Comparison of ENCODE assay signal across 9 mouse cellular contexts in the genomic region with DNA sequence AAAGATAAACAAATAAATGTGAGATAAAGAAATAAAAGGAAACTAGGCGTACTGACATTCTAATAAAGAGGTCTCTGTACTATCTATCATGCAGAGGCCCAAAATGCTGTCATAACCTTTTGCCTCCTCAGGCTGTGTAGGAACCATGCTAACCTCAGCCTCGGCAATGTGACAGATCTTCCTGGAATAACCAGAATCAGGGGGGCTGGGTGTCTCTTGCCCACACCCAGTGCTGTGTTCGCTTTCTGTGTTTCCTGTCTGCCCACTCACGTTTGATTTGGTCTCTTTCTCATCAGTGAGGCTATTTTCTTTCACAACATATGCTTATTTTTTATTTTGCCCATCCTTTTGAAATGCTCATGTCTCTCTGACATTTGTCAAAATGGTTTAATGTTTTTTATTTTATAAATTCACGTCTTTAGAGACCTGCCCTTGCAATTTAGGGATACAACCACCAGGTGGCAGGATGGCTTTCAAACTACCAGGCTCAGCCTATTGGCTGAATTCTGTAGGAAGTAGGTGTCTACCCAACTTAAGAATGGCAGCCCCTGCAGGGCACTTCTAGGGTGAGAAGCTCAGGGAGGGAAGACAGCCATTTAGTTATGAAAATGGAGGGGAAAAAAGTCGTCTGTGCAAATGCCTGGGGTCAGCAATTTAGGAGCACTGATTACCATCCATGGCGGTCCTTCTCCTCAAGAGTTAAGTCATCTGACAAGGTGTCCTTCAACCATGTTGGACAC.
DNase-seq lines count a peak whose midpoint lies in the region; ATAC-seq and TF ChIP-seq lines count a peak whose summit lies in the region.
"Had no signal": no experiment of that assay in that cellular context is flagged by ENCODE, and none has a peak within 500 bp of the region (broad histone marks: within the 10 kb centered on the region; RNA-seq: fewer than 3 reads in every experiment).

No protein-coding gene starts in this region.

- no peaks in the 10 kb centered on the region for H3K4me1 ChIP-seq in hindbrain, embryonic 15.5 days (replicated peaks)
- H3K4me1 ChIP-seq in hindbrain, embryonic 13.5 days (replicated peaks), result no peaks in the 10 kb centered on the region
- no peaks in the 10 kb centered on the region for H3K4me1 ChIP-seq in bone marrow, adult 2 months (ENCODE audit: control insufficient read depth, insufficient read depth, low read length)
- no peaks in the 10 kb centered on the region; the same call in 1 of the 2 replicates for H3K4me1 ChIP-seq in forebrain, postnatal 0 days (ENCODE audit: insufficient read depth)
- no peaks in the 10 kb centered on the region for H3K4me1 ChIP-seq in limb, embryonic 10.5 days
- H3K4me1 ChIP-seq in intestine, embryonic 15.5 days (replicated peaks), result no peaks in the 10 kb centered on the region
- H3K4me1 ChIP-seq: embryonic facial prominence, embryonic 12.5 days had no signal

- no peaks in the 10 kb centered on the region for H3K27me3 ChIP-seq in hindbrain, embryonic 15.5 days
- H3K27me3 ChIP-seq in hindbrain, embryonic 13.5 days, result no peaks in the 10 kb centered on the region
- no peaks in the 10 kb centered on the region for H3K27me3 ChIP-seq in forebrain, postnatal 0 days (ENCODE audit: insufficient read depth, low read length)
- H3K27me3 ChIP-seq in limb, embryonic 10.5 days (ENCODE audit: low read depth, poor library complexity, severe bottlenecking), result no peaks in the 10 kb centered on the region
- H3K27me3 ChIP-seq in intestine, embryonic 15.5 days (replicated peaks), result no peaks in the 10 kb centered on the region
- H3K27me3 ChIP-seq: embryonic facial prominence, embryonic 12.5 days had no signal

- peak; percentile 27 for DNase-seq in forebrain, postnatal 0 days
- peak; percentile 46 for DNase-seq in limb, embryonic 10.5 days (ENCODE audit: low spot score)
- DNase-seq in spleen, postnatal 10 days (ENCODE audit: low spot score in 2 of 2), result peak; percentile 17 to 64

- ATAC-seq in hindbrain, embryonic 15.5 days (ENCODE audit: low FRiP score, low read depth), result no peak
- no peak for ATAC-seq in hindbrain, embryonic 13.5 days (ENCODE audit: low FRiP score)
- ATAC-seq in CD4-positive, CD25-positive, alpha-beta regulatory T cell, adult 4 months, result peak; percentile 88
- no peak for ATAC-seq in forebrain, postnatal 0 days
- no peak for ATAC-seq in intestine, embryonic 15.5 days

- H3K27ac ChIP-seq in hindbrain, embryonic 15.5 days (replicated peaks), result peak overlapping the region; percentile 10; the same call in 1 of the 2 replicates
- no peak overlapping the region for H3K27ac ChIP-seq in hindbrain, embryonic 13.5 days
- no peak overlapping the region for H3K27ac ChIP-seq in bone marrow, adult 2 months (ENCODE audit: control insufficient read depth, insufficient read depth, low read depth, low read length, poor library complexity)
- no peak overlapping the region for H3K27ac ChIP-seq in forebrain, postnatal 0 days (ENCODE audit: low read depth, low read length)
- no peak overlapping the region for H3K27ac ChIP-seq in limb, embryonic 10.5 days
- no peak overlapping the region for H3K27ac ChIP-seq in intestine, embryonic 15.5 days
- H3K27ac ChIP-seq: embryonic facial prominence, embryonic 12.5 days had no signal

- H3K9me3 ChIP-seq in hindbrain, embryonic 15.5 days, result no peaks in the 10 kb centered on the region
- H3K9me3 ChIP-seq in hindbrain, embryonic 13.5 days, result no peaks in the 10 kb centered on the region
- H3K9me3 ChIP-seq in forebrain, postnatal 0 days (ENCODE audit: low read length), result 0 out of 2 replicates have a peak, but pooled peaks cover 3% of the 10 kb centered on the region
- H3K9me3 ChIP-seq in limb, embryonic 10.5 days (replicated peaks), result no peaks in the 10 kb centered on the region
- no peaks in the 10 kb centered on the region for H3K9me3 ChIP-seq in intestine, embryonic 15.5 days
- H3K9me3 ChIP-seq: embryonic facial prominence, embryonic 12.5 days had no signal

- TF ChIP-seq CTCF in bone marrow, adult 2 months (IDR thresholded peaks at IDR 0.05; ENCODE audit: control insufficient read depth, insufficient read depth, low read length), result 0 out of 2 replicates have a peak, but pooled peaks have one; percentile 6
- TF ChIP-seq CTCF in forebrain, postnatal 0 days (IDR thresholded peaks at IDR 0.05; ENCODE audit: low read depth), result peak; percentile 59

- H3K4me3 ChIP-seq in hindbrain, embryonic 15.5 days, result no peak overlapping the region
- H3K4me3 ChIP-seq in hindbrain, embryonic 13.5 days, result no peak overlapping the region
- H3K4me3 ChIP-seq in bone marrow, adult 2 months (replicated peaks; ENCODE audit: control insufficient read depth, low read depth, low read length), result no peak overlapping the region
- H3K4me3 ChIP-seq in forebrain, postnatal 0 days (ENCODE audit: low read depth, low read length), result no peak overlapping the region
- H3K4me3 ChIP-seq in limb, embryonic 10.5 days, result no peak overlapping the region
- no peak overlapping the region for H3K4me3 ChIP-seq in intestine, embryonic 15.5 days (replicated peaks)
- H3K4me3 ChIP-seq: embryonic facial prominence, embryonic 12.5 days had no signal

- WGBS in hindbrain, embryonic 15.5 days, result 71% methylated on average over 7 of the region's 7 CpGs
- 75% methylated on average over 7 of the region's 7 CpGs for WGBS in hindbrain, embryonic 13.5 days
- WGBS in bone marrow, adult 2 months, result 50% methylated on average over 7 of the region's 7 CpGs
- 68% methylated on average over 7 of the region's 7 CpGs for WGBS in forebrain, postnatal 0 days
- 74% methylated on average over 7 of the region's 7 CpGs for WGBS in limb, embryonic 10.5 days
- WGBS in intestine, embryonic 15.5 days, result 72% methylated on average over 7 of the region's 7 CpGs

- TF ChIP-seq POLR2A in bone marrow, adult 2 months (IDR thresholded peaks at IDR 0.05; ENCODE audit: borderline replicate concordance, control insufficient read depth, low read depth, low read length), result no peak

- H3K36me3 ChIP-seq in hindbrain, embryonic 15.5 days, result no peaks in the 10 kb centered on the region
- H3K36me3 ChIP-seq in hindbrain, embryonic 13.5 days, result no peaks in the 10 kb centered on the region
- no peaks in the 10 kb centered on the region for H3K36me3 ChIP-seq in forebrain, postnatal 0 days (ENCODE audit: insufficient read depth)
- H3K36me3 ChIP-seq in limb, embryonic 10.5 days, result no peaks in the 10 kb centered on the region
- H3K36me3 ChIP-seq in intestine, embryonic 15.5 days, result no peaks in the 10 kb centered on the region
- H3K36me3 ChIP-seq: embryonic facial prominence, embryonic 12.5 days had no signal

- H3K9ac ChIP-seq in hindbrain, embryonic 15.5 days, result no peak overlapping the region
- no peak overlapping the region for H3K9ac ChIP-seq in hindbrain, embryonic 13.5 days
- H3K9ac ChIP-seq in forebrain, postnatal 0 days, result no peak overlapping the region
- H3K9ac ChIP-seq in intestine, embryonic 15.5 days, result no peak overlapping the region
- H3K9ac ChIP-seq: embryonic facial prominence, embryonic 12.5 days had no signal

- H3K4me2 ChIP-seq in hindbrain, embryonic 15.5 days, result no peak overlapping the region
- no peak overlapping the region for H3K4me2 ChIP-seq in hindbrain, embryonic 13.5 days
- no peak overlapping the region for H3K4me2 ChIP-seq in forebrain, postnatal 0 days (ENCODE audit: low read depth)
- H3K4me2 ChIP-seq in intestine, embryonic 15.5 days (replicated peaks), result no peak overlapping the region
- H3K4me2 ChIP-seq: embryonic facial prominence, embryonic 12.5 days had no signal
